Mouse (Mus musculus): Measurements from ENCODE around the gene Fcna. TPM values are rescaled to one million over a fixed set of nuclear protein-coding genes. Genes with fewer than 3 reads are reported as not detected.

Fcna gene
- polyA plus RNA-seq (2012), result not detected in 2 replicates

DNA sequence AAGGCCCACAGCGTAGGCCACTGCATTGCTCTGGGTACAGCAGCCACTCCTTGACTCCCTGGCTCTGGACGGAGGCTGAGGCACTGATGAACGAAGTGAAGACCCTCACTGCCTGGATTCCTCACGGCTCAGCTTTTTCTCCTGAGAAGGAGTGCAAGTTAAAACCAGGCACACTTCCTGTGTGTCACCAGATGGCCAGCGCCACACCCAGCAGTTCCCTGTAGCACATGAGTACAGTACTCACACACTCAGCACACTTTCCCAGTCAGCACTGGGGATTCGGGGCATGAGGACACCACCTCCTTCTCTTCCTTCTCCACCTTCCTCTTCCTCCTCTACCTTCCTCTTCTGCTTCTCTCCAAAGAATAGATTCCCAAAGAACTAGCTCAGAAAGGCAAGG is at the start of gene Fcna:
TSS of gene Fcna (minus strand) at position 220 of the 400 bp plus-strand sequence.
- no peak for TF ChIP-seq GATA1 (IDR thresholded peaks at IDR 0.05; ENCODE audit: low read length)

DNA sequence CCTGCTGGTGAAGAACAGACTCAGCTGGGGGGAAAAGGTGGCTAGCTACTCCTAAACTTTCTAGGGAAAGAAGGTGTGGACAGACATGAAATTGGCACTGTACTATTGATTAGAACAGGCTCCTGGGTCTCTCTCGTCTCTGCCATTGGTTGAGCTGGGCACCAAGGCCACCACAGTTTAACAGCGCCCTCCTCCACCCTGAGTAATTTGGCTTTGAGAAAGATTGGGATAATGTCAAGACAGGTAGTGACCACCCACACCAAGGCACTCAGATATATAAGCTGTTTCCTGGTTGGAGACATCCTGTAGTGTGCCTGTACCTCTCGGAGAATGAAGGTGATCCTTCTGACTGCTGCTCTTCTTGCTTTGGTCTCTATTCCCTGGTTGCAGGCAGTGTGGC is 48.7 kb upstream of the Fcna start, which contains the start of gene Lcn6:
TSS of gene Lcn6 (plus strand) at position 301 of the 400 bp plus-strand sequence.
- TF ChIP-seq GATA1 (IDR thresholded peaks at IDR 0.05; ENCODE audit: low read length), result no peak

DNA sequence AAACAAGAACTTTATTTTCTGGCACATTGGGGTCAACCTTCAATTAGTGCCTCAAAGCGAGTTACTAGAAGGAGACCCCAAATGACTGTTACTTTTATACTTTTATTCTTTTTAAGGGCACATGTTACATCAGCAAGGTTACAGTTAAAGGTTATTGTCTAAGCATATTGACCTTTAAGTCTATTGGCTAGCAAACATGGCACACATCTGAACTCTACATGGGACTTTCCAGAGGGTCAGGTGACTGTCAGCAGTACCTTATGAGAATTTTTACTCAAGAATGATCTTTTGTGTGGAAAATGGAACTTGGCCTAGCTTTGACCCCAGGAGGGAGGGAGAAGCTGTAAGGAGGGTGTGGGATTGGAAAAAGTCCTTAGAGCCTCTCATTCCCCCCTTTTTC is 38.7 kb upstream of the Fcna start:
- TF ChIP-seq GATA1 (IDR thresholded peaks at IDR 0.05; ENCODE audit: low read length), result no peak

DNA sequence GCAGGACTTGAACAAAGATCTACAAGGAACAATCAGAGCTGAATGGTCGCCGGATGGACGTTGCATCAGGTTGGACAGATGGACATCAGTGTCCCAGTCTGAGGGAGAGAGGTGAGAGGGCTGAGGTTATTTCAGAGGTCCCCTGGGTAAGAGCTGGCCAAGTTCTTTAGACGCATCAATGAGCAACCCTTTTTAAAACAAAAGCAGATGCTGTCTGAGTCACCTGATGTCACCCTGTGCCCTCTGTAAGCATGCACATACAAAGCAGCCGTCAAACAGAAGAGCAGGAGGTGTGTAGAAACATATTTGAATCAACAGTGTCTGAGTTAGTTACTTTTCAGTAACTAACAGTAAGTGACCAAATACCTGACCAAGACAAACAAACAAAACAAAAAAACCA is 36.3 kb upstream of the Fcna start:
- TF ChIP-seq GATA1 (IDR thresholded peaks at IDR 0.05; ENCODE audit: low read length), result no peak

DNA sequence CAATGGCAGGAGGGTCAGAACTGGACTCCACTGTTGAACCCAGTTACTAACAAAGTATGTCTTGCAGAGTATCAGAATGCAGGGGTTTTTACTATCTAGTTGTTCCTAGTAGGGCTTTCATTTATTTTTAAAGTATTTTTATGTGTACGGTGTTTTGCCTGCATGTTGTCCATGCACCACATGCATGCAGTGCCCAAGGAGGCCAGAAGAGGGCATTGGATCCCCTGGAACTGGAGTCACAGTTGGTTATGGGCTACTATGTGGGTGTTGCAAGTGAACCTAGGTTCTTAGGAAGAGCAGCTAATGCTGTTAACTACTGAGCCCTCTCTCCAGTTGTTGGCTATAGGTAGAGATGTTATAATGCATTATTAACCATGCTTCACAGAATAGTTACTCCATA is 35.7 kb upstream of the Fcna start:
- no peak for TF ChIP-seq GATA1 (IDR thresholded peaks at IDR 0.05; ENCODE audit: low read length)

DNA sequence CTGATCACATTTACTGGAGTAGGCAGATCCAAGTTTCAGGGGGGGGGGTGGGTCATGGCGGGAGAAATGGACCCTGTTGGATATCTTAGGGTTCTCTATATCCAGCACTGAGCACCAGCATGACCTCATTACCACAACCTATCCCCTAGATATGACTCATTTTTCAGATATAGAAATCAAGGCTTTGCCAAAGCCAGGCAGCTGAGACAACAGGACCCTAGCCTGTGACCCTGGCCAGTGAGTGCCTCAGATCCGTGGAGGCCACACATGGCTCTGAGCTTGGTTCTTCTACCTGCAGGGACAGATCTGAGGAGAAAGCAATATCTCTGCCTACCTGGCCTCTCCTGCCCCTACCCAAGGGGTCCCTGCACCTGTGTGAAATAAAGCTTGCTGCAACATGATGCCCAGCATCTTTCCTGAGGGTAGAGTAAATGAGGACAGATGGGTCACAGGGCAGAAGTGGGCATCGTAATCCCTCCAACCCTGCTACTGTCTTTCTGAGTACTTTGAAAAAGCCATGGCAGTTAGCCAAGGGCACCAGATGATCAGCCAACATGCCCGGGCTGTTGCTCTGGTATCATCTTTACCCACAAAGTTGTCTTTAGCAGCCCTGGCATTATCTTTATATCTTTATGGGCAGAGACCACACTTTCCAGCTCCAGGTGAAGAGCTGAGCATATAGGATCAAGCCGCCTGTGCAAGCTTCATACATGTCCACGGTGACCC is 33.6 kb upstream of the Fcna start:
- TF ChIP-seq GATA1 (IDR thresholded peaks at IDR 0.05; ENCODE audit: low read length), result no peak

DNA sequence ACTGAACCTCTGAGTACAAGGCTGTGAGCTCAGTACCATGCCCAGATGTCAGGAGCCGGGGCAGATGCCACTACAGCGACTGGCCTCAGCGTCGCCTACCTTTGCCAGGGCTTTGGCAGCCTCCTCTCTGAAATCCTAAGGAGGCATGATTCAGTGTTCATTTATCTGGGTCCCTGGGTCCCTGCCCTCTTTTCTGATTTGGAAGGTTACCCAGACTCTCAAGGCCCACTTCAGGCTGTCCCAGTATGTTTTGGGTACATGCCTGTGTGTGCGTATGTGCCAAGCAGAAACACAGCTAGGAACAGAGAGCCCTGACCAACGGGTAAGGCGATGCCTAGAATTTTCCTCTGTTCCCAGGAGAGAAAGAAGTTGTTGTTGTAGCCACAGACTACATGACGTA is 32.4 kb upstream of the Fcna start:
- TF ChIP-seq GATA1 (IDR thresholded peaks at IDR 0.05; ENCODE audit: low read length), result no peak

DNA sequence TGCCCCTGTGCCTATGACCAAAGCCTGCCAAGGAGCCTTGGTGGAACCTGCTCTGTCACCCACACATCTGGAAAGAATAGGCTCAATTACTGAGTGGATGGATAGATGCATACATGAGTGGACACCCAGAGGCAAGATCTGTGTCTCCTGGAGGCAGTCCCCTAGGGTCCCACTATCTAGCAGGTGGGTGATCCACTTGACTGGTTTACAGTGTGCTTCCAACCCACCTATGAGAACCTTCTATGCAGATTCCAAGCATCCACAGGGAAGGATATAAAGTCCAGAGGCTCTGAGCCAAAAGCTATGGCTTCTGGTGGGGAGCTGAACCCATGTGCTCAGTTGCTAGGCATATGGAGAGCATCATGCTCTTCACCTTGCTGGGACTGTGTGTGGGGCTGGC is 29.8 kb upstream of the Fcna start, which contains the start of gene Lcn5:
TSS of gene Lcn5 (plus strand) at position 301 of the 400 bp plus-strand sequence.
- TF ChIP-seq GATA1 (IDR thresholded peaks at IDR 0.05; ENCODE audit: low read length), result no peak

DNA sequence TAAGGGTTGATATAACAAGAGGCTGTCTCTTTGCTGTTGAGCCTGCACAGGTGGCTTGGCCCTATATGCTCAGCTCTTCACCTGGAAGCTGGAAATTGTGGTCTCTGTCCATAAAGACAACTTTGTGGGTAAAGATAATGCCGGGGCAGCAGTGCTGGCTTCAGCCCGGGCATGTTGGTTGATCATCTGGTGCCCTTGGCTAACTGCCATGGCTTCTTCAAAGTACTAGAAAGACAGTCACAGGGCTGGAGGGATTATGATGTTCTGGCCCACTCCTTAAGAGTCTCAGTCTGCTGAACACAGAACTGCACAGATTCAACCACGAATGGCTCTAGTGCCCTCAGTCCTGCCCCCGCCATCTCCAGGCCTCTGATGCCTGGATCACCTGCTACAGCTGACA is 29.4 kb upstream of the Fcna start:
- TF ChIP-seq GATA1 (IDR thresholded peaks at IDR 0.05; ENCODE audit: low read length), result no peak

DNA sequence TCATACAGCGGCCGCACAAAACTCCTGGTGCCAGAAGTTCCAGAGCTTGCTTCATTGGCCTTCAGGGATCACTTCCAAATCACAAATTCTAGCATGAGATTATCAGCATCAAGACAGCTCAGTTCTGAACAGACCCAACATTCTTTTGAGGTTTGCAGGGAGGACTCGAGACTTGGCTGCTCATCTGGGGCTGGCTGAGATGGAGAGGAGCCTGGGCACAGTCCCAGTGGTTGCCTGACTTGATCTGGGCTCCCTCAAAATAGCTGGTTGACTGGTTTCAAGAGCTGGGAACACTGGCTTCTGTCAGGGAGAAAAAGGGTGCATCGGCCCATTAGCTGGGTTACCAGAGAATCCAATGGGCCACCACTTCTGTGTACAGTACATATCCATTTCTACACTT is 28.9 kb upstream of the Fcna start:
- TF ChIP-seq GATA1 (IDR thresholded peaks at IDR 0.05; ENCODE audit: low read length), result no peak

DNA sequence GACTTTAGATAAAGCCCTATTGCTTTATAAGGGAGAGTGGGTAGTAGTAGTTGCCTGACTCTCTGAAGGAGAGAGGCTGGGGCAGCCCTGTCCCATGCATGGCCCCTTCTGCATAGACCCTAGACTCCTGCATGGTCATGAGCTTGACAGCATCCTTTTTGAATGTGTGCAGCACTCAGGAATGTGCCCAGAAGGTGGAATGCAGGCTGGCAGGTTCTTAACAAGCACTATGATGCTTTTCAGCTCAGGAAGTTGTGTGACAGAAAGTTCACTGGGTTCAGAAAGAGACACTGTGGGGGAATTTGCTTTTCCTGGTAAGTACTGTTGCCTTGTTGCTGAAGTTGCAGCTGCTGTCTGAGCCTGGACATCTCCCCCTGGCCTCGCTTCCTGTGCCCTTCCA is 26.7 kb upstream of the Fcna start:
- TF ChIP-seq GATA1 (IDR thresholded peaks at IDR 0.05; ENCODE audit: low read length), result no peak

DNA sequence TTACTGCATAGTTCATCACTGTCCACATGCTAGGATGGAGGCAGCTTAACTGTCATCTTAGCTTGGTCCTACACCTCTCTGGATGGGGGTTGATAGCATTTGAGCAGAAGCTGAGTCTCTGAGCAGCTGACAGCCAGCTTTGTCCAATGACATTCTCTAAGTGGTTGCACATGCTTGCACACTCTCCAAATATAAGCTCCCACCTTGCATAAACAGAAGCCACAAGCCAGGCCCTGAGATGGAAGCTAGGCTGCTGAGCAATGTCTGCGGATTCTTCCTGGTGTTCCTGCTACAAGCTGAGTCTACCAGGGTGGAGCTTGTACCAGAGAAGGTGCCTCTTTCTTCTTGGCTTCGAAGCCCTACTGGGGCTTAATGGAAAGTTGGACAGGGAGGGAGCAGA is 25.1 kb upstream of the Fcna start, which contains the start of gene Lcn8:
TSS of gene Lcn8 (plus strand) at position 219 of the 400 bp plus-strand sequence.
- TF ChIP-seq GATA1 (IDR thresholded peaks at IDR 0.05; ENCODE audit: low read length), result no peak

DNA sequence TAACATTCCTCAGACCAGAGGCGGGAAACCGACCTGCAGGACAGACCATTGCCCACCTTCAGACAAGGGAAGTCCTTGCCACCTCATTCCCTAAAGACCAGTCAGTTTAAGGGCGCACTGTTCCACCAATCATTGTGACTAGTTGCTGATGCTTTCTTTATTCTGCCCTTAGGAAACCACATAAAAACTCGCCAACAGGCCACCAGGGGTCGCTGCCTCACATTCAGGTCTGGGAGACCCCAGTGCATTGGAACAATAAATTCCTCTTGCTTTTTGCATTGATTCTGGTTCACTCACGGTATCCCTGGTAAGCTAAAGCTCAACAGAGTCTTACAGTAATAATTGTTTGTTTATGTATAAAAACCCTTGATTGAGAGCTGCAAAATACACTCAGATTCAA is 12.1 kb upstream of the Fcna start:
- no peak for TF ChIP-seq GATA1 (IDR thresholded peaks at IDR 0.05; ENCODE audit: low read length)

DNA sequence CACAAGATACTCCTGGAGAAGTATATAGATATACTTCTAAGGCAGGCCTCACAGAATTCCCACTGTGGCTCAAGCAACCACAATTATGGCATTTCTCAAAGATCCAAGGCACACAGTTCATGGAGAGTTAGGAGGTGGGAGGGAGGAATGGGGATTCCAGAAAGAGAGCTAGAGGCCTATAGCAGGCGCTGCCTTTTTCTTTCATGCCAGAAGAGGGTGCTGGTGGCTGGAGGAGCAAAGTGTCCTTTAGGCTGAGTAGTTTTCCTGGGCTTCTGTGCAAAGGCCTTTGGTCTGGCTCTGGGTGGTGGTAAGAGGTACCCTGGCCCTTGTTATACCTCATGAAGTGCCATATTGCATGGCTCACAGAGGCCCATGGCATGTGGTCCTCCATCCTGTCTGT is 6.2 kb upstream of the Fcna start:
- TF ChIP-seq GATA1 (IDR thresholded peaks at IDR 0.05; ENCODE audit: low read length), result no peak

DNA sequence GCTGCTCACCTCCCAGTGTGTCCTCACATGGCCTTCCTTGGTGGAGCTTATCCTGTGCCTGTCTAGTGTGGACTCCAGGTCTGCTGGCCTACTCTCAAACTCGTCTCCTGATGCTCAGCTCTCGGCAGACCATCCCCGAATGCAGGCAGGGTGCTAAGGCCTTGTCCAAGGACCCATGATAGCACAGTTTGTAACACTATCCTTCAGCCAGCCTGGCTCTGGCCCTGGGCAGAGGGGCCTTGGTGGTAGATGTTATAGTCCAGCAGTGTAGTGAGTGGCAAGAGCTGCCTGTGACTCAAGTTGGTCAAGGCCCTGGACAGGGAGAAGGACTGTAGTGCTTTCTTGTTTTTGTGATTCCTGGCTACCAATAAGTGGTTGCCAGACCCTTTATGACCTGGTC is 5.8 kb upstream of the Fcna start:
- no peak for TF ChIP-seq GATA1 (IDR thresholded peaks at IDR 0.05; ENCODE audit: low read length)

DNA sequence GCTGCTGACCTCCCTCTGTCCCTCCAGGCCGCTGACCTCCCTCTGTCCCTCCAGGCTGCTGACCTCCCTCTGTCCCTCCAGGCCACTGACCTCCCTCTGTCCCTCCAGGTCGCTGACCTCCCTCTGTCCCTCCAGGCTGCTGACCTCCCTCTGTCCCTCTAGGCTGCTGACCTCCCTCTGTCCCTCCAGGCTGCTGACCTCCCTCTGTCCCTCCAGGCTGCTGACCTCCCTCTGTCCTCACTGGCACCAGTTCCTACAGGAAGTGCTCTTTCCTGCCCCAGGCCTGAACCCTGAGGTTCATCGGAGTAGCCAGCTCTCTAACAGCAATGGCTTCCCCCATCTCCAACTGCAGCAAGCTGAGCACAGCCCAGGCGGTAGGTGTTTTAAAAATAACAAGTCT is 908 bp upstream of the Fcna start:
- TF ChIP-seq GATA1 (IDR thresholded peaks at IDR 0.05; ENCODE audit: low read length), result no peak

DNA sequence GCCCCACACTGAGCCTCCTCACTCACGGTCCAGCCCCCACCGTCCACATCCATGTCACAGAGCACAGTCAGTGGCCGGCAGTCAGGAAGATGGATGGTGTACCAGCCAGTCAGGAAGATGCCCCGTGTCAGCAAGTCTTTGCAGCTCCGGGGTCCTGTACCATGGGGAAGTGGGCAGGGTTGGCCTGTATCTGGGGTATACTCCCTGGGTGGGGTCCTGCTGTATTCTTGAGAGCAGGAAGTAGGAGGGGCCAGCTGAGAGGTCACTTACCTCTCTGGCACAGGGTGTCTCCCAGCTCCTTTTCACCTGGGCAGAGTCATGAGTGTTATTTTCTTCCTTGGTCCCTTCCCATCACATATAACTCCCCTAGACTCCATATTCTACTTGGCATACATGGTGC is 1.8 kb downstream of the Fcna start:
- TF ChIP-seq GATA1 (IDR thresholded peaks at IDR 0.05; ENCODE audit: low read length), result no peak
